Mouse (Mus musculus) left cerebral cortex, adult 11 months (tissue): Measurements from ENCODE around the gene Khk.

Source experiments
- DNase-seq: peaks from one replicate; pipeline ENCODE4 v3.0.0; 2022; ENCODE audit warnings: low spot score

Gene Khk

GRCm38 (mm10) chr5:30913060-30913841 lies 8.0 kb upstream of the Khk start, which contains the start of gene Emilin1:
TSS of gene Emilin1 (plus strand) at chr5:30913402.
- DNase-seq, result no peak

DNA sequence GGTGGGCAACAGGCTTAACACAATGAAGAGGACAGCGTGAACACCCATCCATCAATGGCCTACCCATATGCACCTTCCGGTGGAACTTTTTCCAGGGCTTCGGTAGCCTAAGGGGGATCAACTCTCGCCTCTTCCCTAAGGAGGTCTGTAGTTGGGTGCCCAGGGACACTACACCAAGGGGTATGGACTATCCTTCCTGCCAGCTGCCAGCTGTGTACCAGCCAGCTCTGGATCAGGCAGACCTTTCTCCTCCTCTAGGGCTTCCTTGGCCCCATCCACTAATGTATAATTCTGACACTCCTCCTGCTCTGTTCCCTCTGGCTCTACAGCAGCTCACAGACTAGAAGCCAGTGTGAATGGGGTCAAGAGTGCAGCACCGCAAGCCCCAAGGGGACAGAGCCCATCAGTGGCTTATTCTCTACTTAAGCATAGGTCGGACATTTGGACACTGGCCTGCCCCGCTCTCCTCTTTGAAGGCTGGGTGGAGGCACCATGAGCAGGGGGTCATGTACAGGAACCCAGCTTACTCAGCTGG lies 7.1 kb upstream of the Khk start:
- DNase-seq, result no peak

DNA sequence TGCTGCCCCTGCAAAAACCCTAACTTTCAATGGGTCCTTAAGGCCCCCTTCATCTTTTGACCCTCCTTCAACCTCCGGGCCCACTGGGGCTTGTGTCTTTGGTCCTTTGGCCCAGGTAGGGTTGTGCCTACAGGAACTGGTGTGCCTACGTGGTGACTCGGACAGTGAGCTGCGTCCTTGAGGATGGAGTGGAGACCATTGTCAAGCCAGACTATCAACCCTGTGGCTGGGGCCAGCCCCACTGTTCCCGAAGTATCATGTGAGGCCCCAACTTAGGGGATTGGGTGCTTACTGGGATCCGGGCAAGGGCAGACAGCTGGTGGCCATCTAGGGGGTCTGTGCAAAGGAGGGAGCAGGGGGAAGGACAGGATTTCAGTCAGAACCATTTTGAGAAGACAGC lies 6.4 kb upstream of the Khk start:
- no peak for DNase-seq

- DNase-seq, result no peak
Observed at GRCm38 (mm10) chr5:30915456-30915855, 5.8 kb upstream of the Khk start.

- DNase-seq, result peak; percentile 95
Observed at GRCm38 (mm10) chr5:30915974-30916433, 5.2 kb upstream of the Khk start.

DNA sequence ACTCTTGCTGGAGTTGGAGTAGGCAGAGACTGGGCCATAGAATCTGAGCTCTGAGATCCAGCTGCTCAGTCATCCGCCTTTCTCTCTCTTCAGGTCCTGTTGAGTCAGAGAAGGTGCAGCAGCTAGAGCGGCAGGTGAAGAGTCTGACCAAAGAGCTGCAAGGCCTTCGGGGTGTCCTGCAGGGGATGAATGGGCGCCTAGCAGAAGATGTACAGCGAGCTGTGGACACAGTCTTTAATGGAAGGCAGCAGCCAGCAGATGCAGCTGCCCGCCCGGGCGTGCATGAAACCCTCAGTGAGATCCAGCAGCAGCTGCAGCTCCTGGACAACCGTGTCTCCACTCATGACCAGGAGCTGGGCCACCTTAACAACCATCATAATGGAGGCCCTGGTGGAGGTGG lies 4.4 kb upstream of the Khk start:
- DNase-seq, result no peak

GRCm38 (mm10) chr5:30917348-30917747 lies 3.9 kb upstream of the Khk start:
- no peak for DNase-seq

- DNase-seq, result no peak
Observed at GRCm38 (mm10) chr5:30917891-30918670, 3.1 kb upstream of the Khk start.

DNA sequence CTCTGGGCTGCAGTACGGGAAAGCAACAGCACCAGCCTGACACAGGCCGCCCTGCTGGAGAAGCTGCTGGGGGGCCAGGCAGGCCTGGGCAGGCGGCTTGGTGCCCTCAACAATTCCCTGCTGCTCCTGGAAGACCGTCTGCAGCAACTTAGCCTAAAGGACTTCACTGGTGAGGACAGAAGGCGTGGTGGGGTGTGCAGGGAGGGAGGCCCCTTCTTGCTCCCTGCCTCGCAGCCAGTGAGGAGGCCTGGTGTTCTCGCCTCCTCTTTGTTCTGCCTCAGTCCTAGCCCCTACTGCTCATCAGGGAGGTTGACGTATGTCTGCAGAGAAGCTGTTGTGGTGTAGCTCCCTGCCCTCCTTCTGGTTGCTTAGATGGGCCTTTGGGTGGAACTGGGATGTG lies 2.5 kb upstream of the Khk start:
- DNase-seq, result no peak

DNA sequence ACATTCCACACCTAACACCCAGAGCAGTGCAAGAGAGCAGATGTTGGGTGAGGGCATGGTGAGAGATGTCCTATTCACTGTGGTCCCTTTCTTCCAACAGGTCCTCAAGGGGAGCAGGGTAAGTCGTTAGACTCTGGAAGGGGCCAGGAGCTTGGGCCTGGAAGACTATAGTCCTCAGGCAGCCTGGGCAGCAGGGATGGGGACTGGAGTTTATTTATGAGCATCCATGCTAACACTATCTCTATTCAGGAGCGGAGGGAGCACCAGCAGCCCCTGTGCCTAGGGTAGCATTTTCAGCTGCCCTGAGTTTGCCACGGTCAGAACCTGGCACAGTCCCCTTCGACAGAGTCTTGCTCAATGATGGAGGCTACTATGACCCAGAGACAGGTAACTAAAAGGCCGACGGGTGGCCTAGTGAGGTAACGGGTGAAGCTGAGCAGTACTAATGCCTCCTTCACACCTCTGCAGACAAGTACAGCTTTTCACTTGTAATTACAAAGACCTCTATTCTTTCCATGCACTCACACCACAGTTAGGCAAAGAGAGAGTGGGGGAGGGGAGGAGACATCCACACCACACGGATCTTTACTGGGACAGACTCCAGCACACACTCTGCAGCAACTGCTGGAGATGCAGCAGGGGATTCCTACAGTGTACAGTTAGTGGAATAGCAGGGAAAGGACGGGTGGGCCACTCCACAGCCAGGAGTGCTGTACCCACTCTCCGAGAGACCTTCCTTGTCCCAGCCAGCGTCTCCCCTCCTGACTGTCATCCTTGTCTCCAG lies 1.2 kb upstream of the Khk start:
- no peak for DNase-seq

- no peak for DNase-seq
Observed at GRCm38 (mm10) chr5:30920621-30921020, 610 bp upstream of the Khk start.

DNA sequence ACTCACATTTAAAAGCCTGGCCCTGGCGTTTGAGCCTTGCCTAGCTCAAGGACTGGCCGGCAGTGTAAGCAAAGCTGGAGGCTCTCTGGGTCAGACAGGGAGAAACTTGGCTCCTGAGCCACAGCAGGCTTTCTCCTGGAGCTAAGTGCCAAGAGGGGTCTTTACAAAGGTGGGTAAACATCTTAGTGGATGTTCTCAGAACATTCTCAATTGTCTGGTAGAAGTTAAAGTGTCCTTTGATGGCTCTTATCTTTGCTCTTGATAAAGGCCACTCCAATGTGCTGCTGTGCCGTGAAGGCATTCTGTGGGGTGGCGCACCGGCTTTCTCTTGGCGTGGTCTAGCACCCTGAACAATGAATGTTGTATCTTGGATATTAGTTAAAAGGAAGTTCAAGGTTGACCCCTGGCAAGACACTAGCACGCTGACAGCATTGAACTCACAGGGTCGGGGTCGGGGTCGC lies 1.4 kb downstream of the Khk start:
- no peak for DNase-seq

- no peak for DNase-seq
Observed at GRCm38 (mm10) chr5:30923119-30923518, 1.9 kb downstream of the Khk start.

DNA sequence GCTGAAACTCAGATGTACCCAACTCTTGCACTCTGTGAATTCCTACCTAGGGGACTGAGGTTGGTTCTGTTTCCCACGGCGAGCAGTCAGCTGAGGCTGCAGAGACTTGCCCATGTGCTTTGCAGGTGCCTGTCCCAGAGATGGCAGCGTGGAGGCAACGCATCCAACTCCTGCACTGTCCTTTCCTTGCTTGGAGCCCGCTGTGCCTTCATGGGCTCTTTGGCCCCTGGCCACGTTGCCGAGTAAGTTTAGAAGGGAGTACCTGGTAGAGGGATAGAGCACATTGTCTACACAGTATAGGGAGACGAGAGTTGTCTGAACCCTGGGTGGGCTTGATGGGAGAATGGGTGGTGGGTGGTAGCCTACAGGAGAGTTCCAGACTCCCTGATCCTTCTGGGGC lies 3.4 kb downstream of the Khk start:
- DNase-seq, result no peak

DNA sequence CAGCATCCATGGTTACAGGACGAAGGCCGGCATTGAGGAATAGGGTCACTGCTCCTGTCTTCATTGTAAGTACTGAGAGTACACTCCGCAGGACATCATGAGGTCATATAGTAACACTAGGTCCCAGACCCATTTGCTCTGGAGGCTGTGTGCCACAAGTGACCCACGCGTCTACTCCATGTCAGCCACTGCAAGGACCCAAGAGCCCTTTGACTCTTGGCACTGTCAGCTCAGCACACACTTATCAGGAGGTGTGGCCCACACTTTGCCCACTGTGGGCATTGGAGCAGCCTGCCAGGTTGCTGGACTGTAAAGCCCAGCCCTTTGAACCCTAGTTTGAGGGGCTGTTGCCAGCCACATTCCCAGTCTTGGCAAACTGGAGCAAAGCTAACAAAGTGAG lies 4.0 kb downstream of the Khk start:
- DNase-seq, result no peak

GRCm38 (mm10) chr5:30926073-30926472 lies 4.8 kb downstream of the Khk start:
- DNase-seq, result no peak

GRCm38 (mm10) chr5:30927945-30928529 lies 6.8 kb downstream of the Khk start:
- DNase-seq, result no peak

- peak; percentile 69 for DNase-seq
Observed at GRCm38 (mm10) chr5:30930121-30930520, 8.9 kb downstream of the Khk start.

DNA sequence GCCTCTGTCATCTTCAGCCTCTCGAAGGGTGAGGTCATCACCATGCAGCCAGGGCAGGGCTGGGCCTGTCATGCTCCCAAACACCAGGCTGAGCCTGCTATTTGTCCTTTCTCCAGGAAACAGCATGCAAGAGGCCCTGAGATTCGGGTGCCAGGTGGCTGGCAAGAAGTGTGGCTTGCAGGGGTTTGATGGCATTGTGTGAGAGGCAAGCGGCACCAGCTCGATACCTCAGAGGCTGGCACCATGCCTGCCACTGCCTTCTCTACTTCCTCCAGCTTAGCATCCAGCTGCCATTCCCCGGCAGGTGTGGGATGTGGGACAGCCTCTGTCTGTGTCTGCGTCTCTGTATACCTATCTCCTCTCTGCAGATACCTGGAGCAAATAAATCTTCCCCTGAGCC lies 9.6 kb downstream of the Khk start:
- no peak for DNase-seq

- DNase-seq, result no peak
Observed at GRCm38 (mm10) chr5:30931378-30931777, 10.1 kb downstream of the Khk start.

DNA sequence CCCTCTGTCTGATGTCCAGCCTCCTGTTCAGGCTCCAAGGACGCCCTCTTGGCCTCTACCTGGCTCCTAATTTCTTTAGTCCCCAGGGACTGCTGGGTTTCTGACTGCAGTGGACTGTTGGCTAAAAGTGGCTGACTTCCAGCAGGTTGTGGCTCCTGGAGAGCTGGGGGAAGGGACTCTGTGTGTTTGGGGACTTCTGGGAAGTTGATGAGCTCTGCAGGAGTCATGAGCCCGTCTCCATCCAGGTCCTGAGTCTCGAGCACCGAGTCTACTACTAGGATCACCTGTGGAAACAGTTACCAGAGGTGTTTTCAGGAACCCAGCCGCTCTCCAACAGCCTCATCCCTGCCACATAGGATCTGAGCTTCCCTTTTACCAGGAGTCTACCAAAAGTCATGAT lies 12.5 kb downstream of the Khk start:
- no peak for DNase-seq
